Mouse (Mus musculus): ENCODE measurements around the gene Proser3. TPM values are rescaled to one million over a fixed set of nuclear protein-coding genes. Genes with fewer than 3 reads are reported as not detected.

Gene Proser3
- polyA plus RNA-seq (2017; shearing (Covaris generic)), result 1 to 10 TPM; 6.0 to 9.2 TPM

DNA sequence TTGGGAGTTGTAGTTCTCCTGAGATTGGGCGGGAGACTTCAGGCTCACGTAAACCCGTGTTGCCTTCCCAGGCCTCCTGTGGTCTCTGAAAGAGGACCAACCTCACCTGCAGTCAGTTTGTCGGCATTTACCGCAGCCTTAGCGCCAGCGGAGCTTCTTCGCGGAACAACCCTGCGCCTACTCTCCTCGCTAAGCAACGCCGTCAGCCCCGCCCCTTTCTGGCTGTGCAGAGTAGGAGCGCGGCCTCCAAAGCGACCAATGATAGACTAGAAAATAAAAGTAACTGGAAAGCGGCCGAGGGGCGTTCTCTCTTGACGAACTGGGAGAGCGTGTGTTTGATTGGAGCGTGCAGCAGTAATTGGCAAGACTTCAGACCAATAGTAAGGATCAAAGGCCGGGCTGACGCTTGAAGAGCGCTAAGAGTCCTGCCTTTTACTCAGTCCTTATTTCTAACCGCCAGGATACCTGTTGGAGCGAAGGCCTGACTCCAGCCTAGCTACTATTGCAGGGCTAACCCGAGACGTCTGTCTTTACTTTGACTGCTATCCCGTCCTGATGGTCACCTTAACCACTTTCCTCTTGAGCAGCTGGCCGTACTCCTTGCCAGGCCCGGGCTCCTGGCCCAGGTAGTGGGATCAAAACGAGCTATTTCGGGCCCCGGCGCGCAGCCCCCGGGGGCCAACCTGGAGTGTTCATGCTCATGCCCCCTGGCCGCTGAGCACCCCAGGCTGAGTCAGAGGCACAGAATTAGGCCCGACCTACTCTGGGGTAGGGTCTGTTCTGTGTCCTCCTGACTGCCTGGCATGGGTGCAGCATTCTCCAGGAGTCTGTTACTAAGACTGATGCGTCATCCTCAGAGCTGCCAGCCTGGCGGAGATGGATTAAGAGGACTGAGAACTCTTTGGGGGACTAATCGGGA lies at the start of gene Proser3, which contains the start of gene Hspb6:
Gene Proser3, minus strand, starts transcription at position 198 of the 919 bp plus-strand sequence.
Gene Hspb6, plus strand, starts transcription at position 77 of the 919 bp plus-strand sequence.

DNA sequence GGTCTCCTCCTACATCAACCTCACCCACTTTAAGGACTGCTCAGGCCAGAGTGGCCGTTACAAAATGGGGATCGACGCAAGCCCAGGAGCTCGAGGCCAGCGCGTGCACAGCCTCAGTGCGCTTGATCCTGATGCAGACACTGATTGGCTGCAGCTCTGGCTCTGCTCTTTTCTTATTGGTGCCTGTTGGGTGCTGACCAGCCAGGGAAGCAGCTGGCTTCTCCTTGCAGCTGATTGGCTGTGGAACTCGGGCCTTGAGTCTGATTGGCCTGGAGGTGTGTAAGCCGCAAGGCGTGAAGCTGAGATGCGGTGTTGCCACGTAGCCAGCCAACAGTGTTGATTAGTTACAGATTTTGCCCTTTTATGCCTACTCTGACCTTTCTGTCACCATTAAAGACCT lies 46.7 kb upstream of the Proser3 start, which contains the start of gene Zbtb32:
Gene Zbtb32, minus strand, starts transcription at position 124 of the 400 bp plus-strand sequence.

DNA sequence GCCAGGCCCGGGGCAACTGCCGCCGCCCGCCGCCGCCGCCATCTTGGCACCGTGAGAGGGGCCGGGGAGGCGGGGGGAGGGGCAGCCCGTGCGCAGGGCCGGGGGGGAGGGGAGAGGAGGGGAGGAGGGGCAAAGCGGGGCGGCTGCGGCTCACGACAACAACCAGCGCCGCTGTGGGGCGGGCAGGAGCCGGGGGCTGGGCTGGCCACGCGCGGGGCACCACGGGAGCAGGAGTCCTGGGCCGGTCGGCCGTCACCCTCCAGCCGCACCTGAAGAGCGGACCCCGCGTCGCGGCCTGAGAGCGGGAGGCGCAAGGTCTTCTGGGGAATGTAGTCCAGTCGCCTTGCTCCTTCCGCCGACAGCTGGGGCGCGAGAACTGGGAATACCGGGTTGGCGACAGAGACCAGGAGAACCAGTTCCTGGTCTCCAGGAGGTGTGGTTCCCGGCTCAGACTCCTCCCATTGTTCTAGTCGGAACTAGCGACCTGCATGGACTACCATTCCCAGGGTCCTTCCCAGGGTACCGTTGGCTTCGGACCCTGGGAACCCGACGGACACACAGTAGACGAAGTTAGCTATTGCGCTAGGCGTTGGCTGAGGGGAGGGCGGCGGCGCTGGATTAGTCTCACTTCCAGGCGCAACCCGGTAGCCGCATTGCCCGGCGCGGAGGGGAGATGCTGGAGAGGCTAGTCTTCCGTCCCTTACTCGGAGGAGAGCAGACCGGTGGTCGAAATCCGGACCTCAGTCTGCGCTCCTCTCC lies 36.8 kb upstream of the Proser3 start, which contains the start of gene Kmt2b:
Gene Kmt2b, minus strand, starts transcription at position 51 of the 759 bp plus-strand sequence.

DNA sequence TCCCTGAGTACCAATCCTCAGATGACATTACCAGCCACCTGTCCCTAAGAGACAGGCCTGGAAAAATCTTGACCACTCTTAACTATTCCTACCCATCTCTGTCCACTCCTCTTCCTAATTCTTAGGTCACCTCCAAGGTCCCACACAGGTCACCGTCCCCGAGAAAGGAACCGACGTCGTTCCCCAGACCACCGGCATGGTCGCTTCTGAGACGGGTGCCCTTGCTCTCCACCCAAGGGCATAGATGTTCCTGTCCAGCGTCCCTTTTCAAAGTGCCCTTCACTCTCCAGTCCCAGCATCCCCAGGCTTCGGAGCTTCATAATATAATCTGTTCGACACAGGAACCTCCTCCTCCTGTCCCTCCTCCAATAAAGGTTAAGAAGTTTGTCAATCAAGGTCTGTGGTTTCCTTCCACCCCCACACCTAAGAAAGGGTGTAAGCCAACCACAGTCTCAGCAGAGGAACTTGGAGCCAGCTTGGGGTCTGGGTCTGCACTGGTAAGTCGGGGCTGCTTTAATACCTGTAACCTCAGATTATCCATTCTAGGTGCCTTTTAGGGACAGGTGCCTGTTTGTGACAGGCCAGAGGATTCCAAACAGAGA lies 13.0 kb upstream of the Proser3 start, which contains the start of gene Igflr1:
Gene Igflr1, plus strand, starts transcription at position 458 of the 602 bp plus-strand sequence.

DNA sequence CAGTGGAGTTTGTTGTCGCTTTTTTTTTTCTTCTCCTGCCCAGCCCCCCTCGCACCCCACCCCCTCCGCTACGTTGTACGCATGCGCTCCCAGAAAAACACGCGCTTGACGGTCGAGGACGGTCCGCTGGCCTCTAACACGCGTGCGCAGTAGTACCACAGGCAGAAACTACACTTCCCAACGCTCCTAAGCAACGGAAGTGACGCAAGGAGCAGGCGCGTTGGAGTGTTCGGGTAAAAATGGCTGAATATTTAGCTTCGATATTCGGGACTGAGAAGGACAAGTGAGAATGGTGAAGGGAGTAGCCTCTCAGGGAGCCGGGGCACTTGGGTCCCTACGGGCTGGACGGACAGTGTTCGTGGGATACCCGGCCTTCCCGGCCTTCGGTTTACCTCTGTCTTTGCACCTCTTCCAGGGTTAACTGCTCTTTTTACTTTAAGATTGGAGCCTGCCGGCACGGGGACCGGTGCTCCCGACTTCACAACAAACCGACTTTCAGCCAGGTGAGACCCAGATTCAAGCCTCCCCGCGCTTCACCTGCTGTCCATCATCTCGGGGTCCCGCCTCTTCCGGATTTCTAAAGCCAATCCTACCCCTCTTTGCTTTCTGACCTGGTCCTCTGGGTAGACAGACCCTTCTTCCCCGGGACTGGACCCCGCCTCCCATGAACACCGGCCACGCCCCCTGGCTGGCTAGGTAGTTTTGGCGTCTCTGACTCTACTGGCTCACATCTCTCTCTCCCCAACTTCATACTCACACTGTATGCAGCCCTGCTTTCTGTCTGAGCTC lies 11.2 kb upstream of the Proser3 start, which contains the start of the genes U2af1l4, Gm49396 and Psenen:
Gene U2af1l4, plus strand, starts transcription at position 185 of the 789 bp plus-strand sequence.
Gene Gm49396, plus strand, starts transcription at position 228 of the 789 bp plus-strand sequence.
Gene Psenen, minus strand, starts transcription at position 511 of the 789 bp plus-strand sequence.

DNA sequence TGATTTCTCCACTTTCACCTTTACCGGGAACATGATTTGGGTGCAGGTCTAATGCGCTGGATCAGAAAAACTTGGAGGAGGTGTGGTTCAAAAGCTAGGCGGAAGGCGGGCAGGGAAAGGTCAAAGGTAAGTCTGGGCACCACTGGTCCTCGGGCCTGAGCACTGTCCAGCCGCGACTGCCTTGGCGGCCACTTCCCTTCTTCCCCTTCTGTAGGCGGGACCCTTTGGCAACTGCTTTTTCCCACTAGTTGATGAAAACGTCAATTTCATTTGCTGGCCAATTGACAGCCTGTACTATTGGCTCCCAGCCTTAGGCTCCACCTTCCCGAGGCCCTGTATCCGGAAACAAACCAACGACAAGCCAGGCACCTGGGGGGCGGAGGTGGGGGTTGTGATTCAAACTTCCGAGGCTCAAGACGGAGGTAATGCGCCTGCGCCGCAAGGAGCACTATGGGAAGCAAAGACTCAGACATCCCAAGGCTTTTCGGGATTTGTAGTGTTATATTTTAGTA lies 7.4 kb upstream of the Proser3 start, which contains the start of gene Lin37:
Gene Lin37, minus strand, starts transcription at position 396 of the 512 bp plus-strand sequence.

DNA sequence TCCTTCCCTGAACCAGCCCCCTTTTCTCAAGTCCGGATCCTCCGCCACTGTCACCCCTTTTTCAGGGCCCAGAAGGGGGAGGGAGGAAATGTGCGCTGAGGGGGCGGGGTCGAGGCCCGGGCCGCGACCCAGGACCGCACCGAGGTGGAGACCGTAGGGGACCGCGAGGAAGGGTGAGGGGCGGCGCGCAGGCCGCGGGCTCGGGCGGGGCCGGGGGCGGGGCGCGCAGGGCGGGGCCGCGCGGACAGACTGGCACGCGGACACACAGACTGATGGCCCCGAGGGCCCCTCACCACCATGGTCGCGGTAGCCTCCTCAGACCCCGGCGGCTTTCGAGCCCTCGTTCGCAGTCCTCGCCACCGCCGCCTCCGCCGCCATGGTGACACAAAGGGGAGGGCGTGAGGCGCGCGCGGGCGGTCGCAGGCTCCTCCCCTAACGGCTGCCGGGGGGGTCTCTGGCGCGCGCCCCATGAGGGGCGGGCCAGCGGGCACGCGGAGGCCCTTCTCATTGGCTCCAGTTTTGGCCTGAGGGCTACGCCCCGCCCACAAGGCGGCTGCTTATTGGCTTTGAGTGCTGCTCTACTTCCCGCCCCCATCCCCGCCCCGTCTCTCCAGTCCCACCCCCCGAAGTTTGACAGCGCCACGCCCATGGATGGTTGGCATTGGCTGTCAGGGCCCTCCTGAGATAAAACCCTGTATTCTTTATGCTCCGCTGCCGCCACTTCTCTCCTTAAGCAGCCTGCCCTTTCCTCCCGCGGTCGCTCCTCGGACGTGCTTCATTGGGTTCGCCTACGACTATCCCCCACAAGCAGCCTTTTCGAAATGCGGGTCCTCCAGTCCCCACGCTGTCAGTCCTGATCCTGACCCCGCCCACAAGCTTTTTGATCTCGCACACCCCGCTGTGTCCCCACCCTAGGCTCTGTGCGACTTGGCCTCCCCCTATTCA lies 17.2 kb downstream of the Proser3 start, which contains the start of gene Arhgap33:
Gene Arhgap33, minus strand, starts transcription at position 428 of the 945 bp plus-strand sequence.

DNA sequence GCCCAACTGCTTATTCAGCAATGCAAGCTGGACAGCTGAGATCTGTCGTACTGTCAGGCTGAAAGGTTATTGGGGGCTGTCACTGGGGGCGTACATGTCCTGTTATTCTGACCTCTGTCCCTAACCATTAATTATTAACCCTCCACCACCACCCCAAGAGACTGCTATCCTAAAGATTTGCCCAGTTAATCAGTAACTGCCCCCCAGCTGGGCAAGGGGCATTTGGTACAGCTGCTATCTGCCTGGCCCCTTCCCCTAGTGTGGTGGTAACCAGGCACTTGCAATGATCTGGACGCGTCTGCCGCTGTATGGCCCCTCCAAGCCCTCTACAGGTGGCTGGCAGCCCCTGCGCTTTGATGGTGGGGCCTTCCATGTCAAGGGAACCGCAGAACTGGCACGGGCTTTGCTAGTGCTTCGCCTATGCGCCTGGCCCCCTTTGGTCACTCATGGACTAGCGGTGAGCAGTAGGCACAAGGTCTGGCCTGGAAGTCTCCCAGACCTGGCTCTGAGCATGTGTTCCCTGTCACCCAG lies 58.6 kb downstream of the Proser3 start, which contains the start of gene Prodh2:
Gene Prodh2, plus strand, starts transcription at position 222 of the 531 bp plus-strand sequence.

Other genes with a start within 250 kb of the Proser3 start
- 100 to 1,000 TPM; 152 to 164 TPM for gene Alkbh6, start 243.6 kb downstream of the Proser3 start, polyA plus RNA-seq (2017; shearing (Covaris generic))
- 10 to 100 TPM; 13.3 to 21.9 TPM for gene Syne4, start 237.5 kb downstream of the Proser3 start, polyA plus RNA-seq (2017; shearing (Covaris generic))
- not detected for gene E130208F15Rik, start 230.6 kb downstream of the Proser3 start, polyA plus RNA-seq (2017; shearing (Covaris generic))
- 10 to 100 TPM; 36.0 to 57.6 TPM for gene Sdhaf1, start 228.4 kb downstream of the Proser3 start, polyA plus RNA-seq (2017; shearing (Covaris generic))
- gene Lrfn3, start 189.5 kb downstream of the Proser3 start, polyA plus RNA-seq (2017; shearing (Covaris generic)), result not detected
- 10 to 100 TPM in 1 of 2 experiments, 1 to 10 TPM in 1; 2.4 to 16.6 TPM for gene Tyrobp, start 138.5 kb downstream of the Proser3 start, polyA plus RNA-seq (2017; shearing (Covaris generic))
- gene Hcst, start 132.4 kb downstream of the Proser3 start, polyA plus RNA-seq (2017; shearing (Covaris generic)), result 100 to 1,000 TPM; 388 to 519 TPM
- gene Nfkbid, start 130.6 kb downstream of the Proser3 start, polyA plus RNA-seq (2017; shearing (Covaris generic)), result 100 to 1,000 TPM in 1 of 2 experiments, 10 to 100 TPM in 1; 93.7 to 126 TPM
- gene Aplp1, start 106.8 kb downstream of the Proser3 start, polyA plus RNA-seq (2017; shearing (Covaris generic)), result 10 to 100 TPM; 25.4 to 35.3 TPM
- gene Kirrel2, start 94.6 kb downstream of the Proser3 start, polyA plus RNA-seq (2017; shearing (Covaris generic)), result not detected
- gene Nphs1, start 94.0 kb downstream of the Proser3 start, polyA plus RNA-seq (2017; shearing (Covaris generic)), result not detected
- under 1 TPM in 1 of 2 experiments, not detected in 1; 0.95 TPM for gene Prodh2, start 58.7 kb downstream of the Proser3 start, polyA plus RNA-seq (2017; shearing (Covaris generic))
- 1 to 10 TPM in 1 of 2 experiments, under 1 TPM in 1; 0.82 to 1.1 TPM for gene Arhgap33, start 17.2 kb downstream of the Proser3 start, polyA plus RNA-seq (2017; shearing (Covaris generic))
- 1 to 10 TPM; 3.4 to 7.8 TPM for gene Hspb6, start 121 bp downstream of the Proser3 start, polyA plus RNA-seq (2017; shearing (Covaris generic))
- gene Lin37, start 7.5 kb upstream of the Proser3 start, polyA plus RNA-seq (2017; shearing (Covaris generic)), result 10 to 100 TPM; 80.6 to 85.0 TPM
- 10 to 100 TPM; 39.3 to 39.7 TPM for gene U2af1l4, start 11.0 kb upstream of the Proser3 start, polyA plus RNA-seq (2017; shearing (Covaris generic))
- gene Gm49396, start 11.0 kb upstream of the Proser3 start, polyA plus RNA-seq (2017; shearing (Covaris generic)), result 10 to 100 TPM; 76.1 to 100.0 TPM
- 100 to 1,000 TPM; 211 to 228 TPM for gene Psenen, start 11.3 kb upstream of the Proser3 start, polyA plus RNA-seq (2017; shearing (Covaris generic))
- gene Igflr1, start 13.1 kb upstream of the Proser3 start, polyA plus RNA-seq (2017; shearing (Covaris generic)), result 100 to 1,000 TPM in 1 of 2 experiments, 10 to 100 TPM in 1; 76.2 to 250 TPM
- gene Kmt2b, start 36.4 kb upstream of the Proser3 start, polyA plus RNA-seq (2017; shearing (Covaris generic)), result 10 to 100 TPM; 10.6 to 16.5 TPM
- gene Zbtb32, start 46.6 kb upstream of the Proser3 start, polyA plus RNA-seq (2017; shearing (Covaris generic)), result 10 to 100 TPM in 1 of 2 experiments, 1 to 10 TPM in 1; 5.3 to 20.8 TPM
- 1 to 10 TPM in 1 of 2 experiments, not detected in 1; 1.6 TPM for gene Upk1a, start 60.5 kb upstream of the Proser3 start, polyA plus RNA-seq (2017; shearing (Covaris generic))
- 100 to 1,000 TPM; 588 to 621 TPM for gene Cox6b1, start 73.9 kb upstream of the Proser3 start, polyA plus RNA-seq (2017; shearing (Covaris generic))
- not detected for gene Etv2, start 83.6 kb upstream of the Proser3 start, polyA plus RNA-seq (2017; shearing (Covaris generic))
- gene Rbm42, start 98.0 kb upstream of the Proser3 start, polyA plus RNA-seq (2017; shearing (Covaris generic)), result 100 to 1,000 TPM; 177 to 208 TPM
- gene Haus5, start 112.7 kb upstream of the Proser3 start, polyA plus RNA-seq (2017; shearing (Covaris generic)), result 10 to 100 TPM; 34.8 to 50.8 TPM
- gene Pmis2, start 119.3 kb upstream of the Proser3 start, polyA plus RNA-seq (2017; shearing (Covaris generic)), result 1 to 10 TPM in 1 of 2 experiments, not detected in 1; 3.0 TPM
- gene 2200002J24Rik, start 146.6 kb upstream of the Proser3 start, polyA plus RNA-seq (2017; shearing (Covaris generic)), result not detected
- 1 to 10 TPM in 1 of 2 experiments, not detected in 1; 2.4 TPM for gene Atp4a, start 159.9 kb upstream of the Proser3 start, polyA plus RNA-seq (2017; shearing (Covaris generic))
- 100 to 1,000 TPM; 107 to 111 TPM for gene Tmem147, start 177.2 kb upstream of the Proser3 start, polyA plus RNA-seq (2017; shearing (Covaris generic))
- gene Gapdhs, start 191.4 kb upstream of the Proser3 start, polyA plus RNA-seq (2017; shearing (Covaris generic)), result 1 to 10 TPM in 1 of 2 experiments, under 1 TPM in 1; 0.40 to 1.6 TPM
- 1 to 10 TPM in 1 of 2 experiments, not detected in 1; 2.9 TPM for gene Sbsn, start 199.2 kb upstream of the Proser3 start, polyA plus RNA-seq (2017; shearing (Covaris generic))
- under 1 TPM in 1 of 2 experiments, not detected in 1; 0.37 TPM for gene Dmkn, start 211.5 kb upstream of the Proser3 start, polyA plus RNA-seq (2017; shearing (Covaris generic))
- gene Krtdap, start 235.6 kb upstream of the Proser3 start, polyA plus RNA-seq (2017; shearing (Covaris generic)), result not detected

Measured in inflammation-experienced regulatory T-cells (primary cell).